Comparison of ENCODE assay signal across 7 mouse cellular contexts in the genomic region with DNA sequence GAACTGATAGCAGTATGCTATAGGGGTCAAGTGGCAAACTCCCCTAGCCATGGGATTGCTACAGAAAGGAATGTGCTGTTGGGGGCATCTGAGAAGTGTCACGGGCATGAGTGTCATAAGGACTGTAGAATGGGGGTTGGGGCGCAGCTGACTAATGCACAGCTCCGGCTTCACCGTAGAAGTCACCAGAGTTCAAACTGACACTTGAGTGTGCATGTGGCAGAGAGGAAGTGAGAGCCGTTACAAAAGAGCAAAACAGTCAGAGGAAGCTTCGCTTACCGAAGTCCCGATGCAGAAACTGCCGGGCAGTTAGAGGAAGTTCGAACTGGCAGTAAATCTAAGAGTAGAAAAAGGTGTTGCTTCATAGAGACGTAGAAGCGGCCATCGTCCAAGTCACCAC. TPM values are rescaled to one million over a fixed set of nuclear protein-coding genes. Genes with fewer than 3 reads are reported as not detected.
A peak's percentile ranks its signal among the peaks of the same experiment; 100 is the strongest.
DNase-seq lines count a peak whose midpoint lies in the region; ATAC-seq and TF ChIP-seq lines count a peak whose summit lies in the region.

No protein-coding gene starts in this region.

- in situ Hi-C loops in CH12.LX (cut with MboI; ENCODE audit: low pct_ligation_motif_present, low pct_unique_long_range_greater_than_20kb, low sequenced_read_pairs): loop anchor here (5.0 to 25.0 kb wide), 4 partner anchors 89 to 779 kb away; no protein-coding TSS in a partner anchor

- H3K27ac ChIP-seq in CH12.LX (ENCODE audit: insufficient read depth, low read depth) (peak overlapping the region; percentile 73), macrophage (peak overlapping the region; percentile 89)
- no peak overlapping the region for H3K27ac ChIP-seq in midbrain, embryonic 11.5 days (ENCODE audit: low read depth, low read length)

- peaks cover 5 to 40% of the 10 kb centered on the region in 2 experiments; a peak in 3 of 4 replicates for H3K4me1 ChIP-seq in CH12.LX (ENCODE audit: control insufficient read depth in 1 of 2, insufficient read depth in 2 of 2)
- no peaks in the 10 kb centered on the region for H3K4me1 ChIP-seq in midbrain, embryonic 11.5 days (ENCODE audit: control insufficient read depth, insufficient read depth, low read length)

- dilution Hi-C loops in CH12.LX (cut with MboI; ENCODE audit: extremely low pct_ligation_motif_present, extremely low pct_unique_long_range_greater_than_20kb, low sequenced_read_pairs): no loop called here

- 0% methylated on average over 13 of the region's 13 CpGs for WGBS in macrophage (ENCODE audit: missing documents)
- 83% methylated on average over 13 of the region's 13 CpGs for WGBS in midbrain, embryonic 11.5 days

- DNase-seq in A20 (ENCODE audit: low read depth, low spot score) (peak; percentile 91), CH12.LX (ENCODE audit: extremely low read depth) (peak; percentile 91)
- DNase-seq in thymus, postnatal 36 days: peak; percentile 80 to 89
- DNase-seq in midbrain, embryonic 11.5 days (ENCODE audit: low spot score, missing footprints): no peak
- DNase-seq in cerebellum, adult 11-12 months: no peak

- H3K4me2 ChIP-seq in CH12.LX (ENCODE audit: insufficient read depth, low read depth, poor library complexity, severe bottlenecking): peak overlapping the region; percentile 95
- H3K4me2 ChIP-seq in midbrain, embryonic 11.5 days: no peak overlapping the region

- TF ChIP-seq EP300 in CH12.LX (IDR thresholded peaks at IDR 0.05; ENCODE audit: low read length): peak; percentile 82

- H3K36me3 ChIP-seq in CH12.LX (replicated peaks in 1 of 2; ENCODE audit: control insufficient read depth in 1 of 2, insufficient read depth in 1 of 2, low read length in 1 of 2) (no peaks in the 10 kb centered on the region), macrophage (ENCODE audit: inconsistent target) (no peaks in the 10 kb centered on the region)
- H3K36me3 ChIP-seq in midbrain, embryonic 11.5 days (ENCODE audit: control insufficient read depth, insufficient read depth, low read length): no peaks in the 10 kb centered on the region

- peak overlapping the region in 2 of 3 experiments; percentile 45 to 50 for H3K4me3 ChIP-seq in CH12.LX (replicated peaks in 1 of 3; ENCODE audit: low read depth in 2 of 3, low read length in 2 of 3, poor library complexity in 1 of 3)
- no peak overlapping the region for H3K4me3 ChIP-seq in macrophage (ENCODE audit: inconsistent target)
- no peak overlapping the region for H3K4me3 ChIP-seq in midbrain, embryonic 11.5 days (ENCODE audit: low read depth, low read length)

- no peaks in the 10 kb centered on the region for H3K27me3 ChIP-seq in CH12.LX (replicated peaks)
- H3K27me3 ChIP-seq in midbrain, embryonic 11.5 days (ENCODE audit: control insufficient read depth, insufficient read depth, low read length): no peaks in the 10 kb centered on the region

- TF ChIP-seq CTCF in CH12.LX (conservative IDR thresholded peaks at IDR 0.05 in 1 of 2, IDR thresholded peaks at IDR 0.05 in 1 of 2; ENCODE audit: low read depth in 2 of 2, low read length in 2 of 2): no peak

- TF ChIP-seq POLR2A in CH12.LX (IDR thresholded peaks at IDR 0.05; ENCODE audit: low read depth, low read length): peak; percentile 41; the same call in 1 of the 2 replicates

- no peak for TF ChIP-seq RAD21 in CH12.LX (IDR thresholded peaks at IDR 0.05; ENCODE audit: low read depth, low read length)

- no peaks in the 10 kb centered on the region for H3K79me2 ChIP-seq in CH12.LX (replicated peaks; ENCODE audit: control insufficient read depth, extremely low read depth, insufficient read depth, poor library complexity, severe bottlenecking)
- no peaks in the 10 kb centered on the region for H3K79me2 ChIP-seq in macrophage (ENCODE audit: inconsistent target)

- peak overlapping the region; percentile 66 for H3K9ac ChIP-seq in CH12.LX (ENCODE audit: insufficient read depth, low read depth)
- no peak overlapping the region for H3K9ac ChIP-seq in midbrain, embryonic 11.5 days (ENCODE audit: low read length)

- ATAC-seq in hematopoietic stem cell, adult 5-6 weeks (replicated peaks in 1 of 2; ENCODE audit: insufficient read depth in 1 of 2, low FRiP score in 2 of 2, low TSS enrichment in 1 of 2, low read depth in 1 of 2, poor library complexity in 2 of 2, severe bottlenecking in 2 of 2): peak; percentile 92 to 93
- no peak for ATAC-seq in midbrain, embryonic 11.5 days (ENCODE audit: low FRiP score)

- H3K9me3 ChIP-seq in CH12.LX (replicated peaks; ENCODE audit: low read length): no peaks in the 10 kb centered on the region
- no peaks in the 10 kb centered on the region for H3K9me3 ChIP-seq in midbrain, embryonic 11.5 days (ENCODE audit: control insufficient read depth, low read length)

TF ChIP-seq in CH12.LX, 34 proteins besides CTCF, POLR2A, EP300 and RAD21:
- peak; percentile 94 for TF ChIP-seq BHLHE40 (IDR thresholded peaks at IDR 0.05; ENCODE audit: low read depth, low read length)
- TF ChIP-seq TCF12 (IDR thresholded peaks at IDR 0.05; ENCODE audit: low read depth, low read length): peak; percentile 55; the same call in 1 of the 2 replicates
- TF ChIP-seq MAZ (IDR thresholded peaks at IDR 0.05; ENCODE audit: low read depth, low read length): peak; percentile 42; the same call in 1 of the 2 replicates
- no peak for TF ChIP-seq E2F4 (IDR thresholded peaks at IDR 0.05; ENCODE audit: insufficient replicate concordance, low read depth, low read length)
- TF ChIP-seq GABPA (IDR thresholded peaks at IDR 0.05; ENCODE audit: insufficient replicate concordance, low read depth, low read length): no peak
- TF ChIP-seq MAX (IDR thresholded peaks at IDR 0.05; ENCODE audit: low read length): peak; percentile 85
- TF ChIP-seq KAT2A (IDR thresholded peaks at IDR 0.05; ENCODE audit: insufficient replicate concordance, low read length): no peak
- TF ChIP-seq MYC (IDR thresholded peaks at IDR 0.05; ENCODE audit: low read depth, low read length): peak; percentile 93
- TF ChIP-seq NELFE (IDR thresholded peaks at IDR 0.05; ENCODE audit: low read depth, low read length): no peak
- TF ChIP-seq ELF1 (IDR thresholded peaks at IDR 0.05; ENCODE audit: low read depth, low read length): peak; percentile 73
- peak; percentile 60; the same call in 1 of the 2 replicates for TF ChIP-seq MEF2A (IDR thresholded peaks at IDR 0.05; ENCODE audit: borderline replicate concordance, low read depth, low read length)
- peak; percentile 62; the same call in 1 of the 2 replicates for TF ChIP-seq TBP (conservative IDR thresholded peaks at IDR 0.05; ENCODE audit: low read depth, low read length)
- peak; percentile 74; the same call in 1 of the 2 replicates for TF ChIP-seq SIN3A (IDR thresholded peaks at IDR 0.05; ENCODE audit: low read length)
- peak; percentile 73; the same call in 1 of the 2 replicates for TF ChIP-seq MXI1 (IDR thresholded peaks at IDR 0.05; ENCODE audit: low read depth, low read length)
- peak; percentile 67 for TF ChIP-seq CHD2 (IDR thresholded peaks at IDR 0.05; ENCODE audit: low read length)
- peak; percentile 86 for TF ChIP-seq ETS1 (conservative IDR thresholded peaks at IDR 0.05; ENCODE audit: low read depth, low read length)
- no peak for TF ChIP-seq JUN (IDR thresholded peaks at IDR 0.05; ENCODE audit: insufficient read depth, low read depth, low read length)
- TF ChIP-seq IRF4 (IDR thresholded peaks at IDR 0.05; ENCODE audit: low read depth, low read length): peak; percentile 89
- TF ChIP-seq UBTF (IDR thresholded peaks at IDR 0.05; ENCODE audit: low read depth, low read length): 0 out of 2 replicates have a peak, but pooled peaks have one; percentile 49
- peak; percentile 47; the same call in 1 of the 2 replicates for TF ChIP-seq ZMIZ1 (IDR thresholded peaks at IDR 0.05; ENCODE audit: low read depth, low read length)

RNA-seq across cellular contexts. Expression of gene Il20ra, which starts 20.6 kb away (rescaled TPM):
- total RNA-seq in CH12.LX (2012; rRNA removed) (not detected in 2 replicates), CH12.LX (2014; rRNA removed) (not detected in 2 replicates)
- polyA plus RNA-seq in CH12.LX (2012; ENCODE audit: insufficient read length, low read depth) (not detected in 2 replicates), macrophage (2018) (not detected in 3 replicates)
- 1.6 and 2.0 TPM in 2 replicates for total RNA-seq in hematopoietic stem cell, adult 5-6 weeks (2017)
- not detected for total RNA-seq in macrophage (2018; cell fraction: chromatin; rRNA removed)
- total RNA-seq in macrophage (2018; cell fraction: cytosol; rRNA removed): not detected
- not detected for total RNA-seq in macrophage (2018; cell fraction: nucleus; rRNA removed)
- polyA plus RNA-seq in midbrain, embryonic 11.5 days (2014; fragmentation: Nextera tagmentation; extraction: Ambion mirVana): 0.14 and 0.22 TPM in 2 replicates

Comparison
In these comparisons a context has a peak if more than half of its experiments do, and no peak if none do; other contexts are left out.
1. DNase-seq: peak in A20 (single experiment), CH12.LX (single experiment) and thymus, postnatal 36 days (2 of 2); none in midbrain, embryonic 11.5 days (single experiment) and cerebellum, adult 11-12 months (single experiment).
2. H3K4me3 ChIP-seq: peak in CH12.LX (2 of 3); none in macrophage (single experiment) and midbrain, embryonic 11.5 days (single experiment).